Mouse (Mus musculus) limb, embryonic 12.5 days (tissue): ENCODE results near the gene Uggt2. TPM values are rescaled to one million over a fixed set of nuclear protein-coding genes. Genes with fewer than 3 reads are reported as not detected.
"Not testable (repeated sequence)": the region's sequence is repeated elsewhere in the genome, so short reads cannot be mapped to it uniquely, and the experiment has no call there.

Experiments
- ATAC-seq: fragments of 200-750 bp; cut with Nextera tagmentation; 2 replicates; pipeline ENCODE4 v1.8.0; 2017; ENCODE audit warnings: low read depth, moderate TSS enrichment; ENCODE audit not compliant: insufficient number of reproducible peaks, insufficient read depth, low FRiP score, low TSS enrichment
- H3K27ac ChIP-seq: fragments of 300-500 bp; sonication (generic); 2 replicates; pipeline ENCODE4 v1.5.1; 2016; ENCODE audit warnings: mild to moderate bottlenecking, moderate library complexity
- H3K27me3 ChIP-seq: fragments of 300-500 bp; sonication (generic); 2 replicates; pipeline ENCODE4 v1.6.1; 2016; ENCODE audit warnings: mild to moderate bottlenecking, moderate library complexity
- H3K36me3 ChIP-seq: fragments of 300-500 bp; sonication (generic); 2 replicates; pipeline ENCODE4 v1.6.1; 2016; ENCODE audit warnings: mild to moderate bottlenecking, moderate library complexity
- H3K4me1 ChIP-seq: fragments of 300-500 bp; sonication (generic); replicated peaks from 2 replicates; pipeline ENCODE4 v1.6.1; 2016
- H3K4me2 ChIP-seq: fragments of 300-500 bp; sonication (generic); 2 replicates; pipeline ENCODE4 v1.6.1; 2016; ENCODE audit warnings: mild to moderate bottlenecking, moderate library complexity
- H3K4me3 ChIP-seq: fragments of 300-500 bp; sonication (generic); replicated peaks from 2 replicates; pipeline ENCODE4 v1.5.1; 2016; ENCODE audit warnings: mild to moderate bottlenecking
- H3K9ac ChIP-seq: fragments of 300-500 bp; sonication (generic); replicated peaks from 2 replicates; pipeline ENCODE4 v1.6.1; 2016; ENCODE audit warnings: mild to moderate bottlenecking, moderate library complexity
- H3K9me3 ChIP-seq: fragments of 300-500 bp; sonication (generic); 2 replicates; pipeline ENCODE4 v1.6.1; 2016; ENCODE audit warnings: mild to moderate bottlenecking, moderate library complexity
- WGBS: fragments of 180-500 bp; shearing (Covaris S2); methylation state at CpG from one replicate; pipeline ENCODE4 v1.1.7; 2016; 5-methylcytosine and 5-hydroxymethylcytosine counted together
- polyA plus RNA-seq: library from polyadenylated mRNA; unstranded; fragments of >200 nt; fragmentation: Nextera tagmentation; extraction: Ambion mirVana; gene quantifications from 2 replicates; pipeline ENCODE4 v1.2.1, GENCODE M21; 2016

Uggt2 gene
- polyA plus RNA-seq, 1 experiment from 2014 or later, result 23.5 TPM

DNA sequence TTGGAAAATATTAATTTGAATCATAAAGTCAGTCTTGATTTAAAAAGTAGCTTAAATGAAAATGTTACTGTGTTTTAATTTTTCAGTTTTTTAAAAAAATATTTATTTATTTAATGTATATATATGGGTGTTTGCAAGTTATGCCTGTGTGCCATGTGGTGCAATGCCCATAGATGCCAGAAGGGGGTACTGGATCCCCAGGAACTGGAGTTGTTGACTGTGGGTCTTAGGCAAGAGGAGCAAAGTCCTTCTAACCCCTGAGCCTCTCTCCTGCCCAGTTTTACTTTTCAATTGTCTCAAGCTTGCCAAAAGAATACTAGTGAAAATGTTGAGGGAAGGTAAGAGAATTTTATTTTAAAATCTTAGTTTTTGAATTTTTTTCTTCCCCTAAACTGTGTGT is 95.9 kb downstream of the Uggt2 start:
- Histone ChIP-seq H3K36me3 (peaks cover 40% of the 10 kb centered on the region), H3K27ac (no peak overlapping the region)
- no peak for ATAC-seq

DNA sequence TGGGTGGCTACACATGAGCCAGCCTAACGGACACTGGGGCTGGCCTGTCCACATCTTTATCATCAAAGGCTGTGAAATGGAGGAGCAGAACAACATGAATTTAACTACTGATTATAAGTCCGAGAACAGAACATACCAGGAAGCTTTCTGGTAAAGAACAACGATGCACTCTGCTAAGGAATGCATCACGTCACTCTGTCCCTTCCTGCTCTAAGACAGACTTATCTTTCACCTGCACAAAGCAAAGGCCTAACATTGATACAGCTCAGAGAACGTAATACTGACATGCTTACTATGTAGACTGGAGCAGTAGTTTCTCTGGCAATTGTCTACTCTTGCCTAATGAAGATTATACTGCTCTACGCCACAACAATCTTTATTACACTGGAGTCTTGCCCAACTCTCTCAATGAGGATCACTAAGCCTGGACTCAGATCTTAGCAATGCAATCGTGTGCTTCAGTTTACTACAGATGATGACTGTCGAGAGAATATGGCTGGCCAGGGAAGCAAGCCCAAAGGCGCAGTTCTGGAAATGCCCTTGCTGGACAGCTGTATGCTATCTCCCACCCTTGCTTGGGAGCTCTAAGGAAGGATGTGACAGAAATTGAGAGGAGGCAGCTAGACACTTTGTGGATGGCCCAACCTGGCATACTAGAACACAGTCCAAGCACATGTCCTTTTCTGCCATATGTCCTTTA is 103.9 kb downstream of the Uggt2 start:
- peaks cover 74% of the 10 kb centered on the region for H3K36me3 ChIP-seq
- no peaks in the 10 kb centered on the region for H3K4me1 ChIP-seq
- ATAC-seq, result no peak
- H3K4me3 ChIP-seq, result no peak overlapping the region
- no peak overlapping the region for H3K9ac ChIP-seq
- no peaks in the 10 kb centered on the region for H3K9me3 ChIP-seq
- H3K27ac ChIP-seq, result no peak overlapping the region
- WGBS, result 92% methylated on average over 9 of the region's 9 CpGs
- no peaks in the 10 kb centered on the region for H3K27me3 ChIP-seq
- H3K4me2 ChIP-seq, result no peak overlapping the region

More for the DNA sequence above, 95.9 kb downstream of the Uggt2 start:
- Histone ChIP-seq H3K4me3 (no peak overlapping the region), H3K4me2 (no peak overlapping the region), H3K4me1 (peaks cover 10% of the 10 kb centered on the region), H3K9me3 (no peaks in the 10 kb centered on the region), H3K27me3 (no peaks in the 10 kb centered on the region), H3K9ac (no peak overlapping the region)

DNA sequence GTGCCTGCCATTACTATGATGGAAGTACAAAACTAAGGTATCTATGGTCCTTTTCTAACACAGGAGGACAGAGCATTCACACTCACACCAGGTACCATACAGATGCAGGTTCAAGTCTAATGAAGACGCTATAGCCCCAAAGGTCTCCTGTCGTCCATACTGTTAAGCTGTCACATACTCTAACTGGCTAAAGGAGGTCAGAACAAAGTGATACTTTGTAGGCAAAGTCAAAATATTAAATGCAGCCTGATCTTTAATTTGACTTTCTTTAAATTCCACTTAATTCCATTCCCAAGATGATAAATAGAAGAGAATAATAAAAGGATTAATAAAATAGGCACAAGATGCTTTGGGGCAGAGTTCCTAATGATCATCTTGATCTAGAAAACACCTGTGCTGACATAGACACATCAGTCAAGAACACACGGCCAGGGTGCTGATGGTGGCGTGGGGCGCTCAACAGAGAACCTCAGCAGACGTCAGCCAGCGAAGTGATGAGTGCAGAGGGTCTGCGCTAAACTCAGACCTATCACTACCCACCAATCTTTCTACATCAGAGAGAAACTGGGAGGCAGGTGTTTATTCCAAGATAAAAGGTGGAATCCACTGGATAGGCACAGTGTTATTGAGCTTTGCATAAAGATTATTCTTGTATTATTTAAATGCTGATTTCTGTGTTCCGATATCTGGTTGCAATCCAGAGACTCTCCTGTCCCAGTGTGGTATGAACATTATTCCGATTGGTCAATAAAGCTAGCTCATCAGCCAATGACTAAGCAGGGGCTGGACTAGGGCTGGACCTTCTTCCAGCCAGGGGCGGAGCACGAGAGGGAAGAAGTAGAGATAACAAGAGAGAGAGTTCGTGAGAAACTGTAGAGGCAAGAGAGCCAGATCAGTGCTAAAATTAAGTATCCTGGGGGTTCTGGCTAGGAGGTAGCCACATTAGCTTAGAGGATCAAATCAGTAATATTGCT is 111.4 kb downstream of the Uggt2 start:
- no peak overlapping the region for H3K4me3 ChIP-seq
- peaks cover 49% of the 10 kb centered on the region for H3K36me3 ChIP-seq
- H3K9ac ChIP-seq, result no peak overlapping the region
- H3K4me1 ChIP-seq, result no peaks in the 10 kb centered on the region
- 57% methylated on average over 13 of the region's 13 CpGs for WGBS
- no peak overlapping the region for H3K4me2 ChIP-seq
- no peak overlapping the region for H3K27ac ChIP-seq
- ATAC-seq, result no peak
- no peaks in the 10 kb centered on the region for H3K9me3 ChIP-seq
- no peaks in the 10 kb centered on the region for H3K27me3 ChIP-seq

DNA sequence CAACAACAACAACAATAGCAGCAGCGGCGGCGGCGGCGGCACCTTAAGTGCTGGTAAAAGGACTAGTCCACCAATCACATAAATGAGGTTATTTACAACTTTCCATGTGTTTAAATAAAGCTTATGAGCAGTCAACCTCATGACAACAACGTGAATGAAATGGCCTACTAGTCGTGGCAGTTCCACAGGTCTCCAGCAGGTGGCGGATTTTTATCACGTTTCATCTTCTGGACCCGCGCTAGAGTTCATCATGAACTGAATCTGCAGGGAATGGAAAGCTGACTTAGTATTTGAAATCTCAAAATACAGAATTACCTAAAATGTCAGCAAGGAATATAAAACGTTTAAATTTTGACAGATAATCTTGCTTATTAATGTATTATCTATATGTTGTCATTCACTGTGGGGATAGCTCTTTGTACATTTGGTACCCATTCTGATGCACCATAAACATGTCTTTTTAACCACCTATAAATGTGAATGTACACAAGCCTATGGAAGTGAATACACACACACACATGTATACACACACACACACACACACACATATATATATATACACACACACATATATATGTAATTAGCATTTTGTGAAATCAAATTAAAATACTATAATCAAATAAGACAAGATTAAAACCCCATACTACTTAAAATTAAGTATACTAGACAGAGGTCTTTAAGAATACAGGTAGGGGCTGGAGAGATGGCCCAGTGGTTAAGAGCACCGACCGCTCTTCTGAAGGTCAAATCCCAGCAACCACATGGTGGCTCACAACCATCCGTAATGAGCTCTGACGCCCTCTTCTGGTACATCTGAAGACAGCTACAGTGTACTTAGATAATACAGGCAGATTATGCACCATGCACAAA is 112.3 kb downstream of the Uggt2 start:
- WGBS, result 45% methylated on average over 16 of the region's 16 CpGs
- peaks cover 44% of the 10 kb centered on the region for H3K36me3 ChIP-seq
- no peak overlapping the region for H3K4me2 ChIP-seq
- no peak overlapping the region for H3K27ac ChIP-seq
- no peak overlapping the region for H3K4me3 ChIP-seq
- H3K9ac ChIP-seq, result no peak overlapping the region
- H3K4me1 ChIP-seq, result no peaks in the 10 kb centered on the region
- H3K27me3 ChIP-seq, result no peaks in the 10 kb centered on the region
- no peaks in the 10 kb centered on the region for H3K9me3 ChIP-seq
- 0 out of 2 replicates have a peak, but pooled peaks have one; percentile 48 for ATAC-seq

DNA sequence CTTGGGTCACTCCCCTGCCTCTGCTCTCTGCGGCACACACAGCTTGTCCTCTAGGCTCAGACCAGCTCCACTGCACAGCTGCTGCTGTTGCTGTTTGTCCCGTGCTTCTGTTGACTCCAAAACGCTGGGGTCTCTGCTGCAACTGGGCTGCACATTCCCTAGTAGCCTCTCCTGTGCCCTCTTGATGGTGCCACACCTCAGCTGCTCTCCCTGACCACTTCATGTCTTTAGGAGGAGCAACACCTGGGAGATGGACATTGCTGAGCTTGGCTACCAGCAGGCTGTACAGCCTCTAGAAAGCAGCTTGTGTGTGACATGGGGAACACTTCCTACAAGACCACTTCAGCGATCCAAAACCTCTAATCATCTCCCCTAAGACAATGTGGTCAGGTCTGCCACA is 115.1 kb downstream of the Uggt2 start:
- H3K36me3 ChIP-seq, result peaks cover 60% of the 10 kb centered on the region
- ATAC-seq, result no peak
- H3K4me1 ChIP-seq, result no peaks in the 10 kb centered on the region
- no peak overlapping the region for H3K4me3 ChIP-seq
- H3K27ac ChIP-seq, result no peak overlapping the region
- no peak overlapping the region for H3K4me2 ChIP-seq
- no peaks in the 10 kb centered on the region for H3K9me3 ChIP-seq
- no peak overlapping the region for H3K9ac ChIP-seq
- 91% methylated on average over 4 of the region's 4 CpGs for WGBS
- H3K27me3 ChIP-seq, result no peaks in the 10 kb centered on the region

DNA sequence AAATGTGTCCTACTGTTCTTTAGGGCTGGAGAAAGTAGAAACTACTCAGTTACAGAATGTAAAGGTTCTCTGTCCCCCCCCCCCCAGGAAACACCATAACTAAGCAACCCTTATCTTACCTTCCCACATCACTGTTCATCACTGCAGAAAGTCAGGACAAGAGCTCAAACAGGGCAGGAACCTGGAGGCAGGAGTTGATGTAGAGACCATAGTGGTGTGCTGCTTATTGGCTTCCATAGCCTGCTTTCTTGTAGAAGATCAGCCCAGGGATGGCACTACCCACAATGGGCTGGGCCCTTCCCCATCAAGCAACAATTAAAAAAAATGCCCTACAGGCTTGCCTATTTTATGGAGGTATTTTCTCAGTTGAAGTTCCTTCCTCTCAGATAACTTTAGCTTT is 115.8 kb downstream of the Uggt2 start:
- Histone ChIP-seq H3K9ac (no peak overlapping the region), H3K4me1 (no peaks in the 10 kb centered on the region), H3K9me3 (no peaks in the 10 kb centered on the region), H3K36me3 (peaks cover 61% of the 10 kb centered on the region), H3K4me3 (no peak overlapping the region), H3K27ac (no peak overlapping the region), H3K4me2 (no peak overlapping the region), H3K27me3 (no peaks in the 10 kb centered on the region)
- no peak for ATAC-seq

DNA sequence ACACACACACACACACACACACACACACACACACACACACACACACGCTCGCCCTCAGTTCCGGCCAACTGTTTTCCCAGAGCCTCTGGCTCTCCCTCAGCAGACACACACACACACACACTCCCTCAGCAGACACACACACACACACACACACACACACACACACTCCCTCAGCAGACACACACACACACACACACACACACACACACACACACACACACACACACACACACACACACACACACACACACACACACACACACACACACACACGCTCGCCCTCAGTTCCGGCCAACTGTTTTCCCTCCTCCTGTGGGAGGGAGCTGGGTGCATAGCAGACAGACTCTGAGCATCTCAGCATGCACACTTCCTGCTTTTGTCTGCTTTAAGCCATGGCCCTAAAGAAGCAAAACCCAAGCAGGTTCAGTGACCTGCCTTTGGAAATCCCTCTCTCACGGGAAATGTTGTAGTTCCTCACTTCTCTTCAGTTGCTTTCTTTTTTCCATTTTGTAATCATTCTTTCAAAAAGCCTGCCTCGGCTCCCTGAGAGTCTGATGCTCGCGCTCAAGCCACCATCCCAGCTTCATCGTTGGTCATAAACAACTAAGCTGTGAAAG is 116.7 kb downstream of the Uggt2 start:
- not testable (repeated sequence) for H3K9ac ChIP-seq, H3K9me3 ChIP-seq, H3K4me2 ChIP-seq, H3K4me3 ChIP-seq, ATAC-seq, H3K27me3 ChIP-seq, H3K27ac ChIP-seq, H3K4me1 ChIP-seq
- H3K36me3 ChIP-seq, result peaks cover 64% of the 10 kb centered on the region
- 82% methylated on average over 8 of the region's 11 CpGs for WGBS

DNA sequence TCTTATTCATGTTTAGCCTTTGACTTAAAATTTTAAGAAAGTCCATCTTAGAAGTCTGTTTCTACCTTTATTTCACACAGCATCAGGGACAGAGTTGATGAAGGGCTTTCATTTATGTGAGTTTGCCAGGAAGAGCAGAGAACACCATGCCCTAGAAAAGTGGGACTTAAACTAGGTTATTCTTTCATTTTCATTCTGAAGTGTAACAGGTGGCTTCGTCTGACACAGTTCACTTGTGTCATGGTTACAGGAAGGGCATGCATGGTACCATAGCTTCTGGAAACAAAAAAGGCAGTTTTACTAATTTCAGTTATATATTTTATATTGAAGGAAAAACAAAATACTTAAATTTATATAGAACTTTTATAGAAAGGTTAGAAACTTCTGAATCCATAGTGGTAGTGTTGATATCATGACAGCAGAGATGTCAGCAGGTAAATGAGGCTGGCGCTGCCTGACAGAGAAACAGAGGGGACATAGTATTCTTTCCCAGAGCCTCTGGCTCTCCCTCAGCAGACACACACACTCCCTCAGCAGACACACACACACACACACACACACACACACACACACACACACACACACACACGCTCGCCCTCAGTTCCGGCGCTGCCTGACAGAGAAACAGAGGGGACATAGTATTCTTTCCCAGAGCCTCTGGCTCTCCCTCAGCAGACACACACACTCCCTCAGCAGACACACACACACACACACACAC is 117.4 kb downstream of the Uggt2 start:
- not testable (repeated sequence) for H3K9me3 ChIP-seq, H3K4me2 ChIP-seq, ATAC-seq, H3K4me1 ChIP-seq, H3K9ac ChIP-seq, H3K4me3 ChIP-seq, H3K27ac ChIP-seq, H3K27me3 ChIP-seq
- 88% methylated on average over 6 of the region's 6 CpGs for WGBS
- H3K36me3 ChIP-seq, result peaks cover 67% of the 10 kb centered on the region

DNA sequence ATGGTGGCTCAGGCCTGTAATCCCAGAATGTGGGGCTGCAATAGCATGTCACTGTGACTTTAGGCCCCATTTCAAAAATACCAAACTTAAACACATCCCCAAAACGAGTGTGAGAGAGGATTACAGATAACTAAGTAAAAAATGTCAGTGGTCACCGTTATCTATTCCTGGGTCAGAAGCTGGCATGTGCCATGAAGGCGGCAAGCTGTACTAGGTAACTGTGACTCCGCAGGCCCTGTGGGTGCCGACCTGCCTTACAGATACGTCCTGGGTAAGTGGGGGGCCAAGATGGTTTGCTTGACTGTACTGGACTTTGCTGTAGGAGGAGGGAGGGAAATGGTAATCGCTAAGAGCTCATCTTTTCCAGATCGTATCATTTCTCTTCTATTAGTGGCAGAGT is 118.3 kb downstream of the Uggt2 start:
- no peak for ATAC-seq
- H3K4me1 ChIP-seq, result no peaks in the 10 kb centered on the region
- H3K9me3 ChIP-seq, result no peaks in the 10 kb centered on the region
- H3K36me3 ChIP-seq, result peaks cover 76% of the 10 kb centered on the region
- no peak overlapping the region for H3K27ac ChIP-seq
- 85% methylated on average over 8 of the region's 8 CpGs for WGBS
- no peaks in the 10 kb centered on the region for H3K27me3 ChIP-seq
- H3K4me3 ChIP-seq, result no peak overlapping the region
- no peak overlapping the region for H3K9ac ChIP-seq
- no peak overlapping the region for H3K4me2 ChIP-seq

DNA sequence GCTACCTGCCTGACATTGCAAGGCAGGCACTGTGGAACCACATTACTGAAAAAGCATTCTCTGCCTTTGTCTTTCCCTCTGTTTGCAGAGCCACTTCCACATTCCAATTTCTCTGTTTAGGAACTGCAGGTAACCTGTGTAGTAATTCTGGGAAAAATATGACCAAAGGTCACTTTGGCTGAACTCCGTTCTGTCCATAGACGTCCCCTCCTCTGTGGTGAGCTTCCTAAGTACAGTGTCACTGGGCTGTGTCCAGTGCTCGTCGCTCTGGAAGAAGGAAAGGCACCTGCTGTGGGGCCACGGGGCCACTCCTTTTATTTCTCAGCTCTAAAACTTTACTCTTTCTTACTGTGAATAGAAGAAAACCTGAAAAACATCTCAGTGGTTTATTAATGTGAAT is 118.9 kb downstream of the Uggt2 start:
- no peak for ATAC-seq
- Histone ChIP-seq H3K9ac (no peak overlapping the region), H3K27ac (no peak overlapping the region), H3K4me2 (no peak overlapping the region), H3K9me3 (no peaks in the 10 kb centered on the region), H3K4me3 (no peak overlapping the region), H3K4me1 (no peaks in the 10 kb centered on the region), H3K36me3 (peaks cover 76% of the 10 kb centered on the region), H3K27me3 (no peaks in the 10 kb centered on the region)
- WGBS, result 84% methylated on average over 5 of the region's 5 CpGs
